Mouse (Mus musculus) bone marrow, adult 2 months (tissue): Measurements from ENCODE around the gene Cox5a. TPM values are rescaled to one million over a fixed set of nuclear protein-coding genes. Genes with fewer than 3 reads are reported as not detected.
A peak's percentile ranks its signal among the peaks of the same experiment; 100 is the strongest.

ENCODE experiments used
- H3K27ac ChIP-seq: fragments of 200-500 bp; 2 replicates; pipeline ENCODE4 v1.5.1; 2012; ENCODE audit warnings: low read depth, mild to moderate bottlenecking, control low read depth, inconsistent platforms, low read length; ENCODE audit not compliant: control insufficient read depth, poor library complexity, insufficient read depth
- H3K4me1 ChIP-seq: fragments of 200-500 bp; 2 replicates; pipeline ENCODE4 v1.6.1; 2011; ENCODE audit warnings: low read length; ENCODE audit not compliant: control insufficient read depth, insufficient read depth
- H3K4me3 ChIP-seq: fragments of 200-500 bp; replicated peaks from 2 replicates; pipeline ENCODE3; 2011; ENCODE audit warnings: mild to moderate bottlenecking, low read depth, low read length, control low read depth; ENCODE audit not compliant: control insufficient read depth
- CTCF ChIP-seq: fragments of 200-500 bp; IDR thresholded peaks from 2 replicates; pipeline ENCODE4 v1.5.1; 2011; ENCODE audit warnings: low read length, control low read depth; ENCODE audit not compliant: control insufficient read depth, insufficient read depth
- POLR2A ChIP-seq: fragments of 200-500 bp; IDR thresholded peaks from 2 replicates; pipeline ENCODE4 v1.6.1; 2011; ENCODE audit warnings: low read depth, mild to moderate bottlenecking, control low read depth, low read length, borderline replicate concordance; ENCODE audit not compliant: control insufficient read depth
- WGBS: fragments of 180-500 bp; shearing (Covaris S2); methylation state at CpG from one replicate; pipeline ENCODE4 v1.1.7; 2018; 5-methylcytosine and 5-hydroxymethylcytosine counted together
- polyA plus RNA-seq: library from polyadenylated mRNA; stranded (reverse); fragments of >200 nt; gene quantifications from 2 replicates; pipeline ENCODE4 v1.2.4, GENCODE M21; 2011; ENCODE audit warnings: low replicate concordance; ENCODE audit not compliant: missing spikeins, insufficient read depth, insufficient read length

Gene Cox5a
- polyA plus RNA-seq, 1 experiment, result 215 TPM

GRCm38 (mm10) chr9:57575577-57575976, 54.5 kb downstream of the Cox5a start:
- no peaks in the 10 kb centered on the region for H3K4me1 ChIP-seq
- 77% methylated on average over 3 of the region's 3 CpGs for WGBS
- TF ChIP-seq POLR2A, result no peak
- no peak for TF ChIP-seq CTCF
- H3K27ac ChIP-seq, result no peak overlapping the region
- H3K4me3 ChIP-seq, result no peak overlapping the region

GRCm38 (mm10) chr9:57577144-57577849, 56.2 kb downstream of the Cox5a start:
- Histone ChIP-seq H3K4me3 (no peak overlapping the region), H3K27ac (peak overlapping the region; percentile 48), H3K4me1 (no peaks in the 10 kb centered on the region)
- 23% methylated on average over 6 of the region's 6 CpGs for WGBS
- TF ChIP-seq CTCF (no peak), POLR2A (no peak)

Other genes starting within 250 kb of the Cox5a start
- gene Ppcdc, start 81.2 kb upstream of the Cox5a start, polyA plus RNA-seq, result 31.1 and 49.4 TPM in 2 replicates
- gene Scamp5, start 53.2 kb upstream of the Cox5a start, polyA plus RNA-seq, result 5.5 and 7.5 TPM in 2 replicates
- 8.2 TPM in 1 of 2 replicates, not detected in the other for gene Rpp25, start 17.2 kb upstream of the Cox5a start, polyA plus RNA-seq
- gene Fam219b, start 16.3 kb downstream of the Cox5a start, polyA plus RNA-seq, result 8.4 and 10.3 TPM in 2 replicates
- gene Mpi, start 31.5 kb downstream of the Cox5a start, polyA plus RNA-seq, result 11.7 and 17.8 TPM in 2 replicates
- 21.3 and 46.4 TPM in 2 replicates for gene Scamp2, start 39.7 kb downstream of the Cox5a start, polyA plus RNA-seq
- 17.8 and 35.6 TPM in 2 replicates for gene Ulk3, start 68.2 kb downstream of the Cox5a start, polyA plus RNA-seq
- gene Cplx3, start 85.0 kb downstream of the Cox5a start, polyA plus RNA-seq, result not detected in 2 replicates
- gene Lman1l, start 99.5 kb downstream of the Cox5a start, polyA plus RNA-seq, result 0.65 TPM in 1 of 2 replicates, not detected in the other
- 45.4 and 99.8 TPM in 2 replicates for gene Csk, start 132.4 kb downstream of the Cox5a start, polyA plus RNA-seq
- gene Cyp1a2, start 162.4 kb downstream of the Cox5a start, polyA plus RNA-seq, result 1.5 and 9.3 TPM in 2 replicates
- gene Cyp1a1, start 166.7 kb downstream of the Cox5a start, polyA plus RNA-seq, result not detected in 2 replicates
- 8.3 and 9.1 TPM in 2 replicates for gene Edc3, start 187.3 kb downstream of the Cox5a start, polyA plus RNA-seq
- gene Clk3, start 244.6 kb downstream of the Cox5a start, polyA plus RNA-seq, result 148 and 149 TPM in 2 replicates